Mouse (Mus musculus): ENCODE measurements around the gene Wdr83.

Wdr83 gene

DNA sequence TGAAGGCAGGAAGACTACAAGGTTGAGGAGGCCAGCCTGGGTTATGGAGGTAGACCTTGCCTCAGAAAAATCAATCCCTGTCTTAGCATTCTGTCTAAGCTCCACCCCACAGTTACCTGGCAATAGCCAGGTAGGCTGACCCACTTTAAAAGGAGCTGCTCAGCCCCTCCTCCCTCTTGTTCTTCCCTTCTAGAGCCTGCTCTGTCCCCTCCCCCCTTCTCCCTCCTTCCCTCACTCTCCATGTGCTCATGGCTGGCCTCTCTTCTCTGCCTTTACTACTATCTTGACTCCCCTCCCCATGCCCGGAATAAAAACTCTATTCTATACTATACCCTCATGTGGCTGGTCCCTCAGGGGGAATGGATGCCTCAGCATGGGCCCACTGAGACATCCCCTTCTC is 47.2 kb downstream of the Wdr83 start:
- DNase-seq, result peak; percentile 40

DNA sequence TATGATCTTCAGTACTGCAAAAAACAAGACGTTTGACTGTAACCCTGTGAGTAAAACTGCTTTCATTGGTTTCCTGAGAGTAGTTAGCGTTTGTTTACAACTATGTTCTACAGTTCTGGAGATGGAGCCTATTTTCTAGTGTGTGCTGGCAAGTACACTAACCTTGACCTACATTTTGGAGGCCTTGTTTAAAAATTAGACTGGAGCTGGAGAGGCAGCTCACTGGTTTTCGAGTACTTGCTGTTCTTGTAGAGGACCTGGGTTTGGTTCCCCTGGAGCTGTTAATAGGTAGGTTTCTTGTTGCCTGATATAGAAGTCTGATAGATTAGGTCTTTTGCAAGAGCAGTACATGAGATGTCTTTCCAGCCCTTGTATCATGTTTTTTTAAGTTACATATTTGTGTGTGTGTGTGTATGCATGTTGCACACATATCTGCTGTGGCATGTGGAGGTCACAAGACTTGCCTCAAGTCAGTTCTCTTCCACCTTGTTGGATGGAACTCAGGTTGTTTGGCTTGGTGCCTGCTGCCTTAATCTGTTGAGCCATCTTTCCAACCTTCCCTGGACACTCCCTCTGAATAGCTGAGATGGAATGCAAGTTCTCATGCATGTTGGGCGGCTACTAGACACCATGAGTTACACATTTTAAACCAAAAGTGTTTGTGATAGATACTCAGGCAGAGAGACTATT is 48.3 kb downstream of the Wdr83 start:
- peak; percentile 53 for DNase-seq

DNA sequence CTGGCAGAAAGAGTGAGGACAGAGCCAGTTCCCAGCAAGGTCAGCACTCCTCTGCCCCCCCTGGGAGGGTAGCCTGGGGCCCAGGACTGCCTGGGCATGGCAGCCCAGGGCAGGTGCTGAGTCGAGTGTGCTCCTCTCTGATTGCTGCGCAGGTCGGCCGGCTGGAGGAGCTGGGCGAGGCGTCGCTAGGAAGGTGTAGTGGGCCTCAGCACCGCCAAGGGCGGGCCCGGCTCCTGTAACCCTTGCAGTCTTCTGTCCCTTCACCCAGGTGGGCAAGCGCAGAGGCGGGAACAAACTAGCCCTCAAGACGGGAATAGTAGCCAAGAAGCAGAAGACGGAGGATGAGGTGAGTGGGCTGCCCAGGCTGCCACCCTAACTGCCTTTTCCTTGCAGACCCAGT is 51.8 kb downstream of the Wdr83 start:
- no peak for DNase-seq

DNA sequence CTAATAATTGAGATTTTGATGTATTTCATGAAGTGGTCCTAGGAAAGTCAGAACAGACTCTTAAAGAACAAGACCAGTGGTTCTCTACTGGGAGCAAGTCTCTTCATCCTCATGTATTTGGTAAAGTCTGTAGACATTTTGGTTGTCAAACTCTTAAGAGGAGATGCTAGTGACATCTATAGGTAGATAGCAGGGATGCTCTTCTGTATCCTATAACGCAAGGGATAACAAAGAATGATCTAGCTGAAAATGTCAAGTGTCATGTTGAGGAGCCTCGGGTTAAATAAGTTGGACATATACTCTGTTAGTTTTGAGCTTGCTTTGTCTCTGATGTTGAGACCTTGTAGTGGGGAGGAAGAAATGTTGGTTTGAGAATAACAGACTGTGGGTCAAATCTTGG is 53.2 kb downstream of the Wdr83 start:
- DNase-seq, result no peak

DNA sequence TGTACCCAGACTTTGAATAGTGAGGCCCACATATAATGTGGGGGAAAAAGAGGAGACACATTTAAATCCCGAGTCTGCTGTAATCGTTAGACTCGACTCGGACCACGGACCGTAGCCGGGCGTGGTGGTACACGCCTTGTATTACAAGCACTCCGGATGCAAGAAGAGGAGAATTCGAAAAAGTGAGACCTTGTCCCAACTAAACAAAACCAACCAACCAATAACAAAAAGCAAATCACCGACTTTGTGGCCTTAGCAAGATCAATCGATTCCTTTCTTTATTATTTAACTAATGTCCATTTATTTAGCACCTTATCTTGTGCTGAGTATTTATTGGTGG is 53.6 kb downstream of the Wdr83 start:
- DNase-seq, result no peak

DNA sequence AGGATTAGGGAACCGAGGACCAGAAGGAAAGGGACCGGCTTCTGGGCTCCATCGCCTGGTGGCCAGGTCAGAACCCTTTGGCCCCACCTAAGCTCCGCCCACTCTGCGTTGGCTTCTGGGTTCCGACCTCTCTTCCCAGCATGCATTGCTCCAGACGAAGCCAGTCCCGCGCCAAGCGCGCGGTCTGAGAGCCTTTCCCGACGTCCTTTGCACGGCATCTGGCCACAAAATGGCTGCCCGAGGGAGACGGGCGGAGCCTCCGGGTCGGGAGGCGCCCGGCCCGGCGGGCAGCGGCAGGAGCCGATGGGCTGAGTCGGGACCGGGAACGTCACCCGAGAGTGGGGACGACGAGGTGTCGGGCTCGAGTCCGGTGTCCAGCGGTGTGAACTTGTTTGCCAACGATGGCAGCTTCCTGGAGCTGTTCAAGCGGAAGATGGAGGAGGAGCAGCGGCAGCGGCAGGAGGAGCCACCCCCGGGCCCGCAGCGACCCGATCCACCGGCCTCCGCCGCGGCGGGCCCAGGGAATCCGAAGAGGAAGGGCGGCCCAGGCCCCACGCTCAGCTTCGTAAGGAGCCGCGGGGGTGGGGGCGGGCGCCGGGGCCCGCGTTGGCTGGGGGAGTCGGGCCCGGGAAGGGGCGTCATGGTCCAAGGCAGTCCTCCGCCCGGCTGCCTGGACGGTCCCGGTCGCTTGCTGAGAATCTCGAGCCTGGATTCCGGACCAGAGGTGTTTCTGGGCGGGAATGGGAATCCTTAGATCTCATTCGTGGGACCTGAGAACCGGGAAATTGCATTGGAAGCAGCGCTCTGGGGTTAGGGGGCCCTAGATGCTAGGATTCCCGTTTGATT is 54.2 kb downstream of the Wdr83 start, which contains the start of gene Trir:
Trir (plus strand) TSS at position 154 of the 846 bp plus-strand sequence.
- DNase-seq, result peak; percentile 96

DNA sequence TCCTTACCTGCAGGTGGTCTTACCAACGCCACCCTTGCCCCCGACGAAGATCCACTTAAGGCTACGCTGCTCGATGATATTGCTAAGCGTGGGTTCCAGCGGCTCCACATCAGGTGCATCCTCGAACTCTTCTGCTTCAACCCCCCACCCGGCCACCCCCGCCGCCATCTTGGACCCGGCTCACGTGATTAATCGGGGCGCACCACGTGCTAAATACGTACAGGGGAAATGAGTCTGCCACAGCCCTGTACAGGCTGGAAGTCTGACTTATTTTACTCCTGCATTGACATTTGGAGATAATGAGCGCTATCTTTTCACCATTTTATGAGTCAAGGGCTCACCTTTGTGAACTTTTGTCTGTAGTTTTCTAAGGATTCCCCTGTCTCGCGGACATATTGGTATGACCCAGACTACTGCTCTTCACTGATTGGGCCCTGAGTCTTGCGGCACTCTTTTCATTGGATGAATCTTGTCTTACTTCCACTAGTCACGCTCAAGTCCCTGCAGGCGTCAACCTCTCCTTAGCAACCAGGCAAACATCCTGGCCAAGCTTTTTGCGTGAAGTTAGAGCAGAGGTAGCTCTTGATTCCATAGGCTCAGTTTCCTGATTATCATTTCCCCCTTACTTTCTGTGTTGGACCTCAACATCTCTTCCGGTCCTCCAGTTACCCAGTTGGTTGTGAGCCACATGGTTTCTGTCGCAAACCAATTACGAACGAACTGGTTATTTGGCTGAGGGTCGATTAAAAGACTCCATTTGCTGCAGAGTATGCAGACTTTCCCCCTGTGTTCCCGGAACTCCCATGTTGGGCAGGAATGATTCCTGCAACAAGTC is 55.8 kb downstream of the Wdr83 start, which contains the start of gene Asna1:
Asna1 (minus strand) TSS at position 184 of the 835 bp plus-strand sequence.
- DNase-seq, result peak; percentile 91
